ENCODE assay signal across 20 mouse cellular contexts in the genomic region with DNA sequence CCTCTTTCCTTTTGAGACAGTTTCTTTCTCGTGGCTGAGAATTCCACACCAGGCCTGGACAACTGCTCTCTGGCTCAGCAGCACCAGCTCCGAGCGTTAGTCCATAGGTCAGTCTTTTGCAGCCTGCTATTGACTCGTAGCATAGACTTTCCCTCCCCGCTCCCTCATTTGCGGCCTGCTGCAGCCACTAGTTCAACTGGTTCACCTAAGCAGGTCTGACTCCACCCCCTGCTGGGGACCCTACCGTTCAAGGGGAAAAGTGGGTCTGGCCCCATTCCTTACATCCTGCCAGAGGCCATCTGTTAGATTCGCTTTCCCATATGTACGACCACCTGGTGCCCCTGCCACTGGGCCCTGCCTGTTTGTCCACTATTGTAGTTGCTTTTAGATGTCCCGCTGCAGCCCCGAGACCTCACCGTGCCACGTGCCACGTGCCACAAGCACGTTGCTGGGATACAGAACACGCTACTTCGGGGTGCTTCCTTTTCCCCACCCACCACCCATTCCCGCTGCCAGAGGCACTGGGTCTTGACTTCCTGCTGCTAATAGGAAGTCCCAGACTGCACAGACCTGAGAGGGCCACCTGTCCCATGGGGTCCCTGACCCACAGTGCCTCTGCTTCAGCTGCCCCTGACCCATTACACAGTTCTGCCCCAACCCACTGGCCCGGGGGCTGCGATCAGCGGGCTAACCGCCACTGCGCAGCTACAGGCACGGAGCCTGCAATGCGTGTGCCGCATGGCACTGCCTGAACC. TPM values are rescaled to one million over a fixed set of nuclear protein-coding genes. Genes with fewer than 3 reads are reported as not detected.
DNase-seq lines count a peak whose midpoint lies in the region; ATAC-seq and TF ChIP-seq lines count a peak whose summit lies in the region.
"Had no signal": no experiment of that assay in that cellular context is flagged by ENCODE, and none has a peak within 500 bp of the region (broad histone marks: within the 10 kb centered on the region; RNA-seq: fewer than 3 reads in every experiment).

No protein-coding gene starts in this region.

- H3K4me3 ChIP-seq in liver, embryonic 11.5 days (ENCODE audit: low read depth, low read length): no peak overlapping the region
- H3K4me3 ChIP-seq in ES-E14 (ENCODE audit: insufficient read depth in 1 of 2, low read depth in 1 of 2, low read length in 2 of 2, poor library complexity in 1 of 2, severe bottlenecking in 1 of 2): peak overlapping the region; percentile 9 to 19; a peak in 2 of 4 replicates
- H3K4me3 ChIP-seq in intestine, embryonic 16.5 days (ENCODE audit: low read length): no peak overlapping the region
- H3K4me3 ChIP-seq: embryonic facial prominence, embryonic 15.5 days; layer of hippocampus, adult 2 months; megakaryocyte, embryonic 14.5 days; neural tube, embryonic 12.5 days had no signal

- in situ Hi-C loops in ES-E14 (cut with MboI; ENCODE audit: low sequenced_read_pairs in 2 of 2, unreplicated experiment in 2 of 2): no loop called here

- no peak overlapping the region for H3K4me2 ChIP-seq in liver, embryonic 11.5 days
- no peak overlapping the region for H3K4me2 ChIP-seq in intestine, embryonic 16.5 days (ENCODE audit: low read depth, low read length)
- H3K4me2 ChIP-seq: embryonic facial prominence, embryonic 15.5 days; neural tube, embryonic 12.5 days had no signal

- no peaks in the 10 kb centered on the region for H3K9me3 ChIP-seq in liver, embryonic 11.5 days (ENCODE audit: control insufficient read depth, low read length)
- no peaks in the 10 kb centered on the region for H3K9me3 ChIP-seq in ES-E14 (ENCODE audit: control insufficient read depth, insufficient read depth, low read depth, low read length)
- no peaks in the 10 kb centered on the region for H3K9me3 ChIP-seq in intestine, embryonic 16.5 days (ENCODE audit: control insufficient read depth, low read length)
- H3K9me3 ChIP-seq: embryonic facial prominence, embryonic 15.5 days; G1E; megakaryocyte, embryonic 14.5 days; neural tube, embryonic 12.5 days had no signal

- H3K36me3 ChIP-seq in liver, embryonic 11.5 days (ENCODE audit: control insufficient read depth, insufficient read depth, low read length): no peaks in the 10 kb centered on the region
- no peaks in the 10 kb centered on the region for H3K36me3 ChIP-seq in ES-E14 (ENCODE audit: control insufficient read depth, insufficient read depth, low read length, poor library complexity, severe bottlenecking)
- H3K36me3 ChIP-seq in intestine, embryonic 16.5 days (ENCODE audit: control insufficient read depth, insufficient read depth, low read length): no peaks in the 10 kb centered on the region
- H3K36me3 ChIP-seq: embryonic facial prominence, embryonic 15.5 days; G1E; neural tube, embryonic 12.5 days had no signal

- H3K4me1 ChIP-seq in liver, embryonic 11.5 days (replicated peaks; ENCODE audit: control insufficient read depth, insufficient read depth, low read length): no peaks in the 10 kb centered on the region
- H3K4me1 ChIP-seq in ES-E14 (ENCODE audit: control insufficient read depth in 2 of 2, insufficient read depth in 2 of 2, low read length in 2 of 2, poor library complexity in 1 of 2): peaks cover 0 to 2% of the 10 kb centered on the region in 2 experiments; a peak in 1 of 4 replicates
- peaks cover 4% of the 10 kb centered on the region; the same call in 1 of the 2 replicates for H3K4me1 ChIP-seq in intestine, embryonic 16.5 days (ENCODE audit: control insufficient read depth, insufficient read depth, low read length)
- H3K4me1 ChIP-seq: embryonic facial prominence, embryonic 15.5 days; neural tube, embryonic 12.5 days had no signal

- WGBS in liver, embryonic 11.5 days: 68% methylated on average over 26 of the region's 26 CpGs
- 61% methylated on average over 26 of the region's 26 CpGs for WGBS in intestine, embryonic 16.5 days

- no peak overlapping the region for H3K27ac ChIP-seq in liver, embryonic 11.5 days (ENCODE audit: low read depth, low read length)
- H3K27ac ChIP-seq in ES-E14 (ENCODE audit: insufficient read depth, low read depth, low read length, poor library complexity, severe bottlenecking): no peak overlapping the region
- H3K27ac ChIP-seq in intestine, embryonic 16.5 days (ENCODE audit: low read length): no peak overlapping the region
- H3K27ac ChIP-seq: embryonic facial prominence, embryonic 15.5 days; layer of hippocampus, adult 2 months; neural tube, embryonic 12.5 days had no signal

- no peak; the same call in none of the 2 replicates for ATAC-seq in liver, embryonic 11.5 days (replicated peaks; ENCODE audit: low FRiP score)
- peak; percentile 88 for ATAC-seq in intestine, embryonic 16.5 days
- ATAC-seq: activated CD4-positive, CD25-positive, alpha-beta regulatory T cell, adult 4 months had no signal

- H3K9ac ChIP-seq in liver, embryonic 11.5 days (ENCODE audit: low read depth, low read length): no peak overlapping the region
- H3K9ac ChIP-seq in ES-E14 (ENCODE audit: insufficient read depth, low read depth, low read length, poor library complexity, severe bottlenecking): peak overlapping the region; percentile 34; the same call in 1 of the 2 replicates
- H3K9ac ChIP-seq in intestine, embryonic 16.5 days (ENCODE audit: low read depth, low read length): no peak overlapping the region; the same call in 1 of the 2 replicates
- H3K9ac ChIP-seq: embryonic facial prominence, embryonic 15.5 days; neural tube, embryonic 12.5 days had no signal

- peak; percentile 2 for DNase-seq in embryo, embryonic 11 days
- no peak for DNase-seq in embryo, embryonic 10 days (ENCODE audit: low spot score)
- peak; percentile 9 for DNase-seq in liver
- DNase-seq in liver, embryonic 11.5 days (ENCODE audit: low spot score): no peak
- DNase-seq in ES-E14 (ENCODE audit: low read depth, low spot score): no peak
- no peak for DNase-seq in cerebellum, adult 11-12 months
- DNase-seq in urinary bladder, postnatal 25 days (ENCODE audit: low spot score): no peak
- DNase-seq: cerebellum, adult 9-10 months; gastrocnemius, postnatal 25 days; kidney, adult 18-20 months; lung, adult 2 months had no signal

- H3K27me3 ChIP-seq in liver, embryonic 11.5 days (replicated peaks; ENCODE audit: control insufficient read depth, insufficient read depth, low read length): no peaks in the 10 kb centered on the region
- no peaks in the 10 kb centered on the region for H3K27me3 ChIP-seq in intestine, embryonic 16.5 days (replicated peaks; ENCODE audit: control insufficient read depth, insufficient read depth, low read length)
- H3K27me3 ChIP-seq: embryonic facial prominence, embryonic 15.5 days; megakaryocyte, embryonic 14.5 days; neural tube, embryonic 12.5 days had no signal

TF ChIP-seq in ES-E14, 5 proteins besides CTCF, POLR2A, EP300 and RAD21:
- TF ChIP-seq HCFC1 (IDR thresholded peaks at IDR 0.05; ENCODE audit: borderline replicate concordance, insufficient read depth, low read length) (no peak), MAFK (IDR thresholded peaks at IDR 0.05; ENCODE audit: insufficient read depth, low read depth, low read length) (no peak), ZC3H11A (IDR thresholded peaks at IDR 0.05; ENCODE audit: borderline replicate concordance, low read depth, low read length) (no peak), ZNF384 (IDR thresholded peaks at IDR 0.05; ENCODE audit: low read depth, low read length) (no peak), CHD2 (IDR thresholded peaks at IDR 0.05; ENCODE audit: low read depth, low read length) (no peak)

RNA-seq across cellular contexts. Expression of gene Psg17, which starts 6.6 kb away (rescaled TPM):
- polyA plus RNA-seq in liver, embryonic 11.5 days (2014; fragmentation: Nextera tagmentation; extraction: Ambion mirVana): 0.08 TPM in 2 replicates
- total RNA-seq in ES-E14 (2012; rRNA removed): not detected in 2 replicates
- 0.06 and 0.09 TPM in 2 replicates for polyA plus RNA-seq in intestine, embryonic 16.5 days (2015; fragmentation: Nextera tagmentation; extraction: Ambion mirVana)
- total RNA-seq: gastrocnemius, postnatal 25 days; layer of hippocampus, adult 2 months had no signal
- polyA plus RNA-seq: activated CD4-positive, CD25-positive, alpha-beta regulatory T cell, adult 4 months; embryonic facial prominence, embryonic 15.5 days; G1E; heart, embryonic 16.5 days; neural tube, embryonic 12.5 days; small intestine, adult 2 months had no signal

RNA-seq across cellular contexts. Expression of gene Mill2, which starts 11.8 kb away (rescaled TPM):
- 0.21 and 0.26 TPM in 2 replicates for polyA plus RNA-seq in liver, embryonic 11.5 days (2014; fragmentation: Nextera tagmentation; extraction: Ambion mirVana)
- 0.04 and 0.21 TPM in 2 replicates for total RNA-seq in ES-E14 (2012; rRNA removed)
- 1.1 and 1.3 TPM in 2 replicates for polyA plus RNA-seq in intestine, embryonic 16.5 days (2015; fragmentation: Nextera tagmentation; extraction: Ambion mirVana)
- polyA plus RNA-seq: activated CD4-positive, CD25-positive, alpha-beta regulatory T cell, adult 4 months; G1E had no signal

RNA-seq across cellular contexts. Expression of gene Psg19, which starts 29.6 kb away (rescaled TPM):
- not detected in 2 replicates for polyA plus RNA-seq in liver, embryonic 11.5 days (2014; fragmentation: Nextera tagmentation; extraction: Ambion mirVana)
- not detected in 2 replicates for total RNA-seq in ES-E14 (2012; rRNA removed)
- polyA plus RNA-seq in intestine, embryonic 16.5 days (2015; fragmentation: Nextera tagmentation; extraction: Ambion mirVana): not detected in 2 replicates
- total RNA-seq: gastrocnemius, postnatal 25 days; layer of hippocampus, adult 2 months had no signal
- polyA plus RNA-seq: activated CD4-positive, CD25-positive, alpha-beta regulatory T cell, adult 4 months; embryonic facial prominence, embryonic 15.5 days; G1E; heart, embryonic 16.5 days; lung, adult 2 months; neural tube, embryonic 12.5 days had no signal

RNA-seq across cellular contexts. Expression of gene Pglyrp1, which starts 43.2 kb away (rescaled TPM):
- polyA plus RNA-seq in liver, embryonic 11.5 days (2014; fragmentation: Nextera tagmentation; extraction: Ambion mirVana): 7.9 TPM in 2 replicates
- total RNA-seq in ES-E14 (2012; rRNA removed): 0.89 and 1.4 TPM in 2 replicates
- polyA plus RNA-seq in intestine, embryonic 16.5 days (2015; fragmentation: Nextera tagmentation; extraction: Ambion mirVana): 101 and 106 TPM in 2 replicates
- total RNA-seq: G1E had no signal
- polyA plus RNA-seq: G1E had no signal

Comparison
In these comparisons a context has a peak if more than half of its experiments do, and no peak if none do; other contexts are left out.
1. DNase-seq: peak in embryo, embryonic 11 days (single experiment) and liver (single experiment); none in embryo, embryonic 10 days (single experiment), liver, embryonic 11.5 days (single experiment), ES-E14 (single experiment), cerebellum, adult 11-12 months (single experiment) and urinary bladder, postnatal 25 days (single experiment).
2. H3K4me3 ChIP-seq: peak in ES-E14 (2 of 2); none in liver, embryonic 11.5 days (single experiment) and intestine, embryonic 16.5 days (single experiment).